Mouse (Mus musculus): ENCODE data around the gene Plekhg6. TPM values are rescaled to one million over a fixed set of nuclear protein-coding genes. Genes with fewer than 3 reads are reported as not detected.
A peak's percentile ranks its signal among the peaks of the same experiment; 100 is the strongest.

Plekhg6 gene
- polyA plus RNA-seq, 2 experiments, result 0.38 to 0.39 TPM

DNA sequence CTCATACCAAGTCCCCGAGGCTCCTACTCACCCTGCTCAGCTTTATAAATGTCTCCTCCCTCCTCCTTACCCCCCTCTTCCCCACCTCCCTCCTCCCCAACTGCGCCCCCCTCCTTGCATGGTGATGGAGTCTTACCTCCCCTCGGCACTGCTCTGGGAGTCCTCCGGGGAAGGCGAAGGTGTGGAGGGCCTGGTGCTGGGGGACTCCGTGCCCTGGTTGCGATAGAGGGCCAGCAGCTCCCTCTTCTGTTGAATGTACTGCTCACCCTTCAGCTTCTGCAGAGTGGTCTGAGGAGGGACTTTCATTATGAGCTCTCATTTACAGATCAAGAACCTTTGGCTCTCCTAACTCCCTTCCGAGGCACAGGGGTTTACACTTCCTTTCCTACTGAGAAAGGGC, 16.1 kb downstream of the Plekhg6 start:
- no peak overlapping the region for H3K4me2 ChIP-seq (ENCODE audit: low read depth)

GRCm38 (mm10) chr6:125363451-125364242, 16.9 kb downstream of the Plekhg6 start:
- ATAC-seq (ENCODE audit: insufficient read depth) (peak; percentile 28; the same call in 1 of the 2 replicates), DNase-seq (ENCODE audit: low read depth in 3 of 3, low spot score in 3 of 3) (no peak)
- 30% methylated on average over 23 of the region's 23 CpGs for WGBS (ENCODE audit: insufficient replicate concordance)
- Histone ChIP-seq H3K9ac (replicated peaks) (no peak overlapping the region), H3K4me2 (ENCODE audit: low read depth) (0 out of 2 replicates have a peak overlapping the region, but pooled peaks have one; percentile 11), H3K4me1 (replicated peaks; ENCODE audit: control insufficient read depth in 2 of 2, insufficient read depth in 2 of 2, low read length in 1 of 2) (peaks cover 0 to 4% of the 10 kb centered on the region in 2 experiments; a peak in 1 of 4 replicates), H3K4me3 (ENCODE audit: insufficient read depth in 1 of 2, low read depth in 2 of 2, low read length in 2 of 2) (no peak overlapping the region), H3K36me3 (replicated peaks; ENCODE audit: control insufficient read depth, insufficient read depth, low read depth) (no peaks in the 10 kb centered on the region), H3K27ac (no peak overlapping the region), H3K27me3 (ENCODE audit: control insufficient read depth, insufficient read depth, low read length) (no peaks in the 10 kb centered on the region), H3K9me3 (ENCODE audit: control insufficient read depth, low read length) (no peaks in the 10 kb centered on the region)
- no peak for TF ChIP-seq EP300 (IDR thresholded peaks at IDR 0.05; ENCODE audit: low read depth)
- TF ChIP-seq CTCF (IDR thresholded peaks at IDR 0.05; ENCODE audit: low read depth), result no peak

More for the DNA sequence above, 16.1 kb downstream of the Plekhg6 start:
- Histone ChIP-seq H3K36me3 (replicated peaks; ENCODE audit: control insufficient read depth, insufficient read depth, low read depth) (no peaks in the 10 kb centered on the region), H3K27ac (no peak overlapping the region), H3K9me3 (ENCODE audit: control insufficient read depth, low read length) (no peaks in the 10 kb centered on the region), H3K4me1 (replicated peaks; ENCODE audit: control insufficient read depth in 2 of 2, insufficient read depth in 2 of 2, low read length in 1 of 2) (peaks cover 0 to 4% of the 10 kb centered on the region in 2 experiments; a peak in 1 of 4 replicates), H3K27me3 (ENCODE audit: control insufficient read depth, insufficient read depth, low read length) (no peaks in the 10 kb centered on the region), H3K4me3 (ENCODE audit: insufficient read depth in 1 of 2, low read depth in 2 of 2, low read length in 2 of 2) (no peak overlapping the region), H3K9ac (replicated peaks) (no peak overlapping the region)
- TF ChIP-seq CTCF (IDR thresholded peaks at IDR 0.05; ENCODE audit: low read depth) (peak; percentile 38; the same call in 1 of the 2 replicates), EP300 (IDR thresholded peaks at IDR 0.05; ENCODE audit: low read depth) (no peak)
- 10% methylated on average over 8 of the region's 8 CpGs for WGBS (ENCODE audit: insufficient replicate concordance)
- ATAC-seq (ENCODE audit: insufficient read depth) (no peak; the same call in 1 of the 2 replicates), DNase-seq (ENCODE audit: low read depth in 3 of 3, low spot score in 3 of 3) (no peak)

- DNase-seq (ENCODE audit: low read depth in 3 of 3, low spot score in 3 of 3), result no peak
- Histone ChIP-seq H3K9me3 (ENCODE audit: control insufficient read depth, low read length) (no peaks in the 10 kb centered on the region), H3K4me3 (ENCODE audit: insufficient read depth in 1 of 2, low read depth in 2 of 2, low read length in 2 of 2) (no peak overlapping the region), H3K27ac (no peak overlapping the region), H3K4me2 (ENCODE audit: low read depth) (0 out of 2 replicates have a peak overlapping the region, but pooled peaks have one; percentile 11), H3K9ac (replicated peaks) (no peak overlapping the region), H3K4me1 (replicated peaks; ENCODE audit: control insufficient read depth in 2 of 2, insufficient read depth in 2 of 2, low read length in 1 of 2) (peaks cover 0 to 4% of the 10 kb centered on the region in 2 experiments; a peak in 1 of 4 replicates), H3K27me3 (ENCODE audit: control insufficient read depth, insufficient read depth, low read length) (no peaks in the 10 kb centered on the region), H3K36me3 (replicated peaks; ENCODE audit: control insufficient read depth, insufficient read depth, low read depth) (no peaks in the 10 kb centered on the region)
- ATAC-seq (ENCODE audit: insufficient read depth), result no peak
- TF ChIP-seq CTCF (IDR thresholded peaks at IDR 0.05; ENCODE audit: low read depth), result no peak
- TF ChIP-seq EP300 (IDR thresholded peaks at IDR 0.05; ENCODE audit: low read depth), result no peak
- WGBS (ENCODE audit: insufficient replicate concordance), result 44% methylated on average over 15 of the region's 15 CpGs
Observed at GRCm38 (mm10) chr6:125363021-125363420, 17.6 kb downstream of the Plekhg6 start.

GRCm38 (mm10) chr6:125361467-125362291, 18.9 kb downstream of the Plekhg6 start:
- Histone ChIP-seq H3K9ac (replicated peaks) (no peak overlapping the region), H3K27me3 (ENCODE audit: control insufficient read depth, insufficient read depth, low read length) (no peaks in the 10 kb centered on the region), H3K4me1 (replicated peaks; ENCODE audit: control insufficient read depth in 2 of 2, insufficient read depth in 2 of 2, low read length in 1 of 2) (peaks cover 0 to 3% of the 10 kb centered on the region in 2 experiments; a peak in 1 of 4 replicates), H3K4me3 (ENCODE audit: insufficient read depth in 1 of 2, low read depth in 2 of 2, low read length in 2 of 2) (no peak overlapping the region), H3K27ac (no peak overlapping the region), H3K4me2 (ENCODE audit: low read depth) (no peak overlapping the region), H3K9me3 (ENCODE audit: control insufficient read depth, low read length) (no peaks in the 10 kb centered on the region), H3K36me3 (replicated peaks; ENCODE audit: control insufficient read depth, insufficient read depth, low read depth) (no peaks in the 10 kb centered on the region)
- TF ChIP-seq CTCF (IDR thresholded peaks at IDR 0.05; ENCODE audit: low read depth) (peak; percentile 29; the same call in 1 of the 2 replicates), EP300 (IDR thresholded peaks at IDR 0.05; ENCODE audit: low read depth) (no peak)
- no peak for ATAC-seq (ENCODE audit: insufficient read depth)
- DNase-seq (ENCODE audit: low read depth in 3 of 3, low spot score in 3 of 3), result no peak
- 73% methylated on average over 38 of the region's 38 CpGs for WGBS (ENCODE audit: insufficient replicate concordance)
